Mouse (Mus musculus) liver, adult 2 months (tissue): ENCODE data around the gene Zfp985.

ENCODE experiments used
- CTCF ChIP-seq: fragments of 200-500 bp; IDR thresholded peaks from 2 replicates; pipeline ENCODE4 v1.5.1; 2011; ENCODE audit warnings: low read depth, low read length, control low read depth
- POLR2A ChIP-seq: fragments of 200-500 bp; IDR thresholded peaks from 2 replicates; pipeline ENCODE4 v1.6.1; 2011; ENCODE audit warnings: low read length, control low read depth; ENCODE audit not compliant: insufficient read depth; ENCODE audit errors: extremely low read depth

- no peak for TF ChIP-seq POLR2A
- TF ChIP-seq CTCF, result no peak
These were observed 45.8 kb downstream of the Zfp985 start for GRCm38 (mm10) chr4:147598831-147599230.
